Mouse (Mus musculus) limb, embryonic 12.5 days (tissue): Measurements from ENCODE around the gene Zfp287. TPM values are rescaled to one million over a fixed set of nuclear protein-coding genes. Genes with fewer than 3 reads are reported as not detected.
"Not testable (repeated sequence)": the region's sequence is repeated elsewhere in the genome, so short reads cannot be mapped to it uniquely, and the experiment has no call there.

Source experiments
- ATAC-seq: fragments of 200-750 bp; cut with Nextera tagmentation; 2 replicates; pipeline ENCODE4 v1.8.0; 2017; ENCODE audit warnings: low read depth, moderate TSS enrichment; ENCODE audit not compliant: insufficient number of reproducible peaks, insufficient read depth, low FRiP score, low TSS enrichment
- H3K27ac ChIP-seq: fragments of 300-500 bp; sonication (generic); 2 replicates; pipeline ENCODE4 v1.5.1; 2016; ENCODE audit warnings: mild to moderate bottlenecking, moderate library complexity
- H3K27me3 ChIP-seq: fragments of 300-500 bp; sonication (generic); 2 replicates; pipeline ENCODE4 v1.6.1; 2016; ENCODE audit warnings: mild to moderate bottlenecking, moderate library complexity
- H3K36me3 ChIP-seq: fragments of 300-500 bp; sonication (generic); 2 replicates; pipeline ENCODE4 v1.6.1; 2016; ENCODE audit warnings: mild to moderate bottlenecking, moderate library complexity
- H3K4me1 ChIP-seq: fragments of 300-500 bp; sonication (generic); replicated peaks from 2 replicates; pipeline ENCODE4 v1.6.1; 2016
- H3K4me2 ChIP-seq: fragments of 300-500 bp; sonication (generic); 2 replicates; pipeline ENCODE4 v1.6.1; 2016; ENCODE audit warnings: mild to moderate bottlenecking, moderate library complexity
- H3K4me3 ChIP-seq: fragments of 300-500 bp; sonication (generic); replicated peaks from 2 replicates; pipeline ENCODE4 v1.5.1; 2016; ENCODE audit warnings: mild to moderate bottlenecking
- H3K9ac ChIP-seq: fragments of 300-500 bp; sonication (generic); replicated peaks from 2 replicates; pipeline ENCODE4 v1.6.1; 2016; ENCODE audit warnings: mild to moderate bottlenecking, moderate library complexity
- H3K9me3 ChIP-seq: fragments of 300-500 bp; sonication (generic); 2 replicates; pipeline ENCODE4 v1.6.1; 2016; ENCODE audit warnings: mild to moderate bottlenecking, moderate library complexity
- whole genome bisulfite sequencing: fragments of 180-500 bp; shearing (Covaris S2); methylation state at CpG from one replicate; pipeline ENCODE4 v1.1.7; 2016; 5-methylcytosine and 5-hydroxymethylcytosine counted together
- polyA plus RNA-seq: library from polyadenylated mRNA; unstranded; fragments of >200 nt; fragmentation: Nextera tagmentation; extraction: Ambion mirVana; gene quantifications from 2 replicates; pipeline ENCODE4 v1.2.1, GENCODE M21; 2016

Zfp287 gene
- polyA plus RNA-seq, result 16.0 and 16.3 TPM in 2 replicates

GRCm38 (mm10) chr11:62731311-62732021 lies at the start of gene Zfp287:
Gene Zfp287, minus strand, starts transcription at chr11:62731905.
- peaks cover 8% of the 10 kb centered on the region for H3K4me1 ChIP-seq
- H3K9me3 ChIP-seq, result no peaks in the 10 kb centered on the region
- ATAC-seq, result peak; percentile 95
- H3K36me3 ChIP-seq, result peaks cover 25% of the 10 kb centered on the region
- H3K27me3 ChIP-seq, result peaks cover 4% of the 10 kb centered on the region
- peak within 1 kb of the TSS; percentile 66 for H3K27ac ChIP-seq
- H3K4me2 ChIP-seq, result peak within 1 kb of the TSS; percentile 70
- H3K9ac ChIP-seq, result peak within 1 kb of the TSS; percentile 88
- under 1% methylated on average over 48 of the region's 48 CpGs for WGBS
- H3K4me3 ChIP-seq, result peak within 1 kb of the TSS; percentile 71

- 96% methylated on average over 7 of the region's 7 CpGs for WGBS
- ATAC-seq, result no peak
Observed at GRCm38 (mm10) chr11:62776510-62776909, 44.8 kb upstream of the Zfp287 start.

DNA sequence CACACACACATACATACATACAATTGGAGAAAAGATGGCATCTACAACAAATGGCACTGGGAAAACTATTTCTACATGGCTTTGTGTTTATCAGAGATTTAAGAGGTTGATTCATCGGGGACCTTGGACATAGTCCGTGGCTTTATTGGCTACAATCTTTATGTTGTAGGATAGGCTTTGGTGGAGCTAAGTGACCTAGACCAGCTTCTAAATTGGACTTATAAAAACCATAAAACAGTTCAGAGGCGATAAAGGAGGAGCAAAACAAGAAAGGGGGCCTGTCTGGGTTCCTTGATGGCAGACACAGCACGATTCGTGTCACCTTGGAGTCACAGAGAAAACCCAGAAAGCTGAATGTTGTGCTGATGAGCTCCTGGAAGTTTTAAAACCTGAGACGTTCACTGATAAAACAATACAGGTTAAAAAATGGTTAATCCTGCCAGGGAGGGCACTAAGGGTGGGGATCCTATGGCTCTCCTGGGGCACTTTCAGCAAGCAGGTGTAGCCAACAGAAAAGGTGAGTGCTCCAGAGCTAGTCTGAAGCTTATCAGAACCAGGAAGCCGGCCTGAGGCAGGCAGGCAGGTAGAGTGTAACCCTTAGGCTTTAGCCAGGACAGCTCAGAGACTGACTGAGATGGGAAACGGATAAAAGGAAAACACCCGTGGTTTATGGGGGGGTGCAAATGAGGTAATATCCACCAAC lies 29.2 kb upstream of the Zfp287 start:
- no peak for ATAC-seq
- WGBS, result 60% methylated on average over 9 of the region's 9 CpGs
- H3K4me2 ChIP-seq, result no peak overlapping the region
- no peak overlapping the region for H3K9ac ChIP-seq
- H3K36me3 ChIP-seq, result no peaks in the 10 kb centered on the region
- no peak overlapping the region for H3K4me3 ChIP-seq
- H3K9me3 ChIP-seq, result no peaks in the 10 kb centered on the region
- H3K27ac ChIP-seq, result no peak overlapping the region
- peaks cover 16% of the 10 kb centered on the region for H3K4me1 ChIP-seq
- H3K27me3 ChIP-seq, result peaks cover 16% of the 10 kb centered on the region

More at GRCm38 (mm10) chr11:62776510-62776909, 44.8 kb upstream of the Zfp287 start:
- H3K4me1 ChIP-seq, result no peaks in the 10 kb centered on the region
- H3K9me3 ChIP-seq, result peaks cover 73% of the 10 kb centered on the region
- H3K4me2 ChIP-seq, result no peak overlapping the region
- H3K4me3 ChIP-seq, result no peak overlapping the region
- no peak overlapping the region for H3K27ac ChIP-seq
- H3K36me3 ChIP-seq, result peaks cover 65% of the 10 kb centered on the region
- H3K27me3 ChIP-seq, result no peaks in the 10 kb centered on the region
- H3K9ac ChIP-seq, result no peak overlapping the region

DNA sequence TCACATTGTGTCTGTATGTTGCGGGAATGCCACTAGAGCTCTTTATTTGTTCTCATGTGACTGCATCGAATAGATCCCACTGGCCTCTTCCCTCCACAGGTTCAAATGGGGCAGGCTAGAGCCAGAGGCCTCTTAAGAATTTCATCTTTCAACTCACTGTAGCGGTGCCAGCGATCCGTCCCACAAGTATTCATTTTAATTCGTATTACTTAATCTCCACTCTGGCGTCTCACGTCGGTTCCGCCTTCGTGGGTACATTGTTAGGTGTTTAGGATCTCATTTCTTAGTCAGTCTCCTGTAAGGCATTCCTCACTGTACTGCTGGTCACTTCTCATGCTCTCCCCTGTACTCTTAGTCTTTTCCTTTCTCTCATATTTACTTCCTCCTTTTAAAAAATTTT lies 26.8 kb upstream of the Zfp287 start:
- Histone ChIP-seq H3K9ac (no peak overlapping the region), H3K4me2 (no peak overlapping the region)
- WGBS, result 91% methylated on average over 11 of the region's 11 CpGs

GRCm38 (mm10) chr11:62757906-62758305 lies 26.2 kb upstream of the Zfp287 start:
- Histone ChIP-seq H3K4me2 (no peak overlapping the region), H3K9ac (no peak overlapping the region), H3K27me3 (peaks cover 21% of the 10 kb centered on the region), H3K36me3 (no peaks in the 10 kb centered on the region), H3K4me3 (no peak overlapping the region), H3K27ac (no peak overlapping the region), H3K4me1 (peaks cover 16% of the 10 kb centered on the region), H3K9me3 (no peaks in the 10 kb centered on the region)
- 81% methylated on average over 6 of the region's 6 CpGs for WGBS
- ATAC-seq, result no peak

More for the DNA sequence above, 26.8 kb upstream of the Zfp287 start:
- Histone ChIP-seq H3K4me3 (no peak overlapping the region), H3K27me3 (peaks cover 21% of the 10 kb centered on the region), H3K27ac (no peak overlapping the region), H3K36me3 (no peaks in the 10 kb centered on the region), H3K4me1 (peaks cover 16% of the 10 kb centered on the region), H3K9me3 (no peaks in the 10 kb centered on the region)
- ATAC-seq, result no peak

DNA sequence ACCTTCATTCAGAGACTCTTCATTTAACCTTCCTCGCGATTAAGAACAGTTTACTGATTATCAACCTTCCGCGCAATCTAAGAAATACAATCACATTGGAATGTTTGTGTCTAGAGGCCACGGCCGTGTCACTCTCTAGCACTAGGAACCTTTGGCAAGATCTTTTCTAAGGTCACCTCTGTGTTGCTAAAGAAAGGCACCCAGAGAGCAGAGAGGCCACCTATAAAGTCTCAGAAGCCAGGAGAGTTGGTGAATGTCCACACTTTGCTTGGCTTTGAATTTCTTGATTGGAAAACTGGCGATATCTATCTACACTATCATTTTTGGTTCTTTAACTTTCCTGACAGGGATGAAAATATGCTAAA lies 25.4 kb upstream of the Zfp287 start:
- H3K27ac ChIP-seq, result no peak overlapping the region
- no peaks in the 10 kb centered on the region for H3K36me3 ChIP-seq
- peak overlapping the region; percentile 23 for H3K4me3 ChIP-seq
- no peaks in the 10 kb centered on the region for H3K9me3 ChIP-seq
- no peak overlapping the region for H3K9ac ChIP-seq
- WGBS, result 8% methylated on average over 7 of the region's 7 CpGs
- H3K4me2 ChIP-seq, result peak overlapping the region; percentile 49
- peak; percentile 23; the same call in 1 of the 2 replicates for ATAC-seq
- peaks cover 16% of the 10 kb centered on the region for H3K4me1 ChIP-seq
- peaks cover 21% of the 10 kb centered on the region for H3K27me3 ChIP-seq

DNA sequence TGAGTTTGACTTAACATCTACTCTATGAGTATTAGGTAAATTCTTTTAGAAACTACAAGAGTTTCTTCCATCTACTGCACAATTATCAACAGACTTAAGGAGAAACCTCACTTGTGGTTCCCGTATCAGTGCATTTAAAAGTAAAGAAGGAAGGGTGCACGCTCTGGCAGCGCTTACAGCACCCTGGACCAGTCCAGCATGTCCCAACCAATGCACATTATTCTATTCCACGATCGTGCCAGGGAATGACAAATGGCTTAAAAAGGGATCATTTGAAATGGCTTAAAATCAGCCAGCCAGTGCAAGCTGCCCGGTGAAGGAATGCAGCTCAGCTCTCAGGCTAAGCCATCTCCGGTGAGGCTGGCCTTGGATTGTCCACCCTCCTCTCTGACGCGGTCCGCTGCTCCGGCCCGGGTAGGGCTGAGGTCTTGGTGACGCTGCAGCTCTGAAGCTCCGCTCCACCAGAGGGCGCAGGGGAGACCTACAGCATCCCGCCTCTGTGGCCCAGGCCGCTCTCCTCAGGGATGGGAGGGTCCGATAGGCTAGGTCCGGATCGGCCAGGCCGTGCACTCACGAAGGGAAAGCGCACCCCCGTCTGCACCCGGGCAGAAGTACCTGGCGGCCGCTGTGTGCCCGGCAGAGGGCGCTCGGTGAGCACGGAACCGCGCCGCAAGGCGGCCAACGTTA lies 24.9 kb upstream of the Zfp287 start:
- Histone ChIP-seq H3K9me3 (no peaks in the 10 kb centered on the region), H3K36me3 (no peaks in the 10 kb centered on the region), H3K4me1 (peaks cover 12% of the 10 kb centered on the region), H3K27me3 (peaks cover 21% of the 10 kb centered on the region), H3K9ac (no peak overlapping the region), H3K4me3 (peak overlapping the region; percentile 23), H3K27ac (no peak overlapping the region), H3K4me2 (peak overlapping the region; percentile 49)
- WGBS, result 8% methylated on average over 36 of the region's 36 CpGs
- peak; percentile 97 for ATAC-seq

GRCm38 (mm10) chr11:62752780-62753179 lies 21.1 kb upstream of the Zfp287 start, which contains the start of gene Gm10428:
Gene Gm10428, plus strand, starts transcription at chr11:62753100.
- Histone ChIP-seq H3K9ac (no peak within 1 kb of the TSS), H3K4me1 (peaks cover 6% of the 10 kb centered on the region), H3K9me3 (no peaks in the 10 kb centered on the region), H3K4me2 (no peak within 1 kb of the TSS), H3K27ac (no peak within 1 kb of the TSS), H3K36me3 (no peaks in the 10 kb centered on the region), H3K27me3 (peaks cover 38% of the 10 kb centered on the region), H3K4me3 (no peak within 1 kb of the TSS)
- no peak for ATAC-seq
- 89% methylated on average over 8 of the region's 8 CpGs for WGBS

DNA sequence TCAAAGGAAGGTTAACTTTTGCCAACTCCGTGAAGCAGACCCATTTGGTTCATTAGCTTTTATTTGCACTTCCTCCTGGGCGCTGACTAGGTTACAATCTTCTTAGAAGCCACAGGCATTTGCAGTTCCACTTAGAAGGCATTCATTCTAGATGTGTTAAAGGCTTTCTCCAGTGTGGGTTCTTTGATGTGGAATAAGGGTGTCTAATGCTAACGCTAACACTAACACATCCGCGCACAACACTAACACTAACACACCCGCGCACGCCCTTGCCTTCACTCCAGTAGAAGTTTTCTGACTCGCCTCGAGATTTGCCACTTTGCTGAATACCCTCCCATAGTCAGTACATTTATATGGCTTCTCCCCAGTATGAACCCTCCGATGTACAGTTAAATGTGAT lies 20.5 kb upstream of the Zfp287 start:
- Histone ChIP-seq H3K4me2 (no peak overlapping the region), H3K9me3 (no peaks in the 10 kb centered on the region), H3K9ac (no peak overlapping the region), H3K36me3 (no peaks in the 10 kb centered on the region), H3K4me3 (no peak overlapping the region), H3K27me3 (peaks cover 36% of the 10 kb centered on the region), H3K4me1 (peaks cover 2% of the 10 kb centered on the region), H3K27ac (no peak overlapping the region)
- no peak for ATAC-seq
- 32% methylated on average over 11 of the region's 11 CpGs for WGBS

DNA sequence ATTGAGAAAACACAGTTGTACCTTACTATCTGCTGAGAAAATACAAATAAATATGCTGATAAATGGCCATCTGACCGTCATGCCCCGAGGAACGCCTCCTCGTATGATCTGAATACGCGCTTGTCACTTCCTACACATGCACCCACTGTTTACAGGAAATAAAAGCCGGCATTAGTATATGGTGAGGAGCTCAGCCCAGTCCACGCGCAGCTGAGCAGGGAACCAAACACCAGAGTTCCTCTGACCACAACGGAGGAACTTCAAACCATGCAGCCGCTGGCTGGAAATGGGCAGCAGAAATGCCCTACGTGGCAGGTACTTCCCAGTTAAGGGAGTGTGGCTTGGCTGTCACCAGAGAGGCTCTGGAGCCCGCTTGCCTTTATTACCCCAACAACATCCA lies 17.7 kb upstream of the Zfp287 start:
- H3K9me3 ChIP-seq, H3K36me3 ChIP-seq, H3K4me3 ChIP-seq, ATAC-seq, H3K4me1 ChIP-seq, H3K9ac ChIP-seq, H3K4me2 ChIP-seq, H3K27ac ChIP-seq: not testable (repeated sequence)
- 90% methylated on average over 13 of the region's 13 CpGs for WGBS
- H3K27me3 ChIP-seq, result peaks cover 40% of the 10 kb centered on the region

GRCm38 (mm10) chr11:62748062-62748461 lies 16.4 kb upstream of the Zfp287 start:
- H3K27me3 ChIP-seq, result peaks cover 40% of the 10 kb centered on the region
- no peak overlapping the region for H3K4me3 ChIP-seq
- H3K27ac ChIP-seq, result no peak overlapping the region
- WGBS, result 82% methylated on average over 4 of the region's 4 CpGs
- no peak overlapping the region for H3K9ac ChIP-seq
- no peak overlapping the region for H3K4me2 ChIP-seq
- no peak for ATAC-seq
- no peaks in the 10 kb centered on the region for H3K9me3 ChIP-seq
- H3K4me1 ChIP-seq, result peaks cover 5% of the 10 kb centered on the region; the same call in 1 of the 2 replicates
- no peaks in the 10 kb centered on the region for H3K36me3 ChIP-seq
